Mouse (Mus musculus): ENCODE measurements at regions not wholly inside any gene's neighbourhood (a gene's known extent, or its start where the extent isn't known, plus 50 kb on each side); places are given as distances from the start of the nearest gene placed in this dataset.
A peak's percentile ranks its signal among the peaks of the same experiment; 100 is the strongest.
"Not testable (repeated sequence)": the region's sequence is repeated elsewhere in the genome, so short reads cannot be mapped to it uniquely, and the experiment has no call there.

DNA sequence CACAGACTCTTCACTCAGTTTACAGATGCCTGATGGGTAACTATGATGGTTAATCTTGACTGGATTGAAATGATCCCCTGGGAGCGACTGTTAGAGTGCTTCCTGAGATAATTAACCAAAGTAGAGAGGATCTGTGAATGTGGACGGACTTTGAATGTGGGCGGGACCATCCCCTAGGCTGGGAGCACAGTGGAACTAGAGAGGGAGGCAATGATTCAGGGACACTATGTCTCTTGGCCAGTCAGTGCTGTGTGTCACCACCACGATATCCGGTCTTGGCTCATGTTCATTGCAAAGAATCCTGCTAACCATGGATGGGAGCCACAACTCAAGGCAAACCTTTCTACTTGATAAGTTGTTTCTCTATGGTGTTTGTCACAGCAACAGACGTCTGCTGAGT, 103.9 kb downstream of the Kcnk1 start:
- Histone ChIP-seq H3K27me3 (ENCODE audit: control insufficient read depth, insufficient read depth, low read length) (no peaks in the 10 kb centered on the region), H3K9me3 (ENCODE audit: control insufficient read depth, low read length) (no peaks in the 10 kb centered on the region), H3K4me3 (ENCODE audit: low read depth, low read length) (no peak overlapping the region), H3K27ac (replicated peaks) (no peak overlapping the region), H3K9ac (ENCODE audit: low read length) (no peak overlapping the region), H3K36me3 (ENCODE audit: control insufficient read depth, insufficient read depth, low read length) (no peaks in the 10 kb centered on the region), H3K4me1 (replicated peaks; ENCODE audit: control insufficient read depth, insufficient read depth) (no peaks in the 10 kb centered on the region), H3K4me2 (replicated peaks; ENCODE audit: low read depth) (no peak overlapping the region)
- DNase-seq (ENCODE audit: low spot score) (no peak), ATAC-seq (ENCODE audit: low FRiP score, low TSS enrichment) (no peak)
- no peak for TF ChIP-seq EP300 (optimal IDR thresholded peaks at IDR 0.05)
- no peak for TF ChIP-seq CTCF (IDR thresholded peaks at IDR 0.05; ENCODE audit: low read depth)
- 79% methylated on average over 6 of the region's 6 CpGs for WGBS

GRCm38 (mm10) chr8:126099889-126100288, 104.9 kb downstream of the Kcnk1 start:
- ATAC-seq (ENCODE audit: low FRiP score, low TSS enrichment): no peak
- H3K4me1 ChIP-seq (replicated peaks; ENCODE audit: control insufficient read depth, insufficient read depth): no peaks in the 10 kb centered on the region
- 71% methylated on average over 4 of the region's 4 CpGs for WGBS
- no peaks in the 10 kb centered on the region for H3K36me3 ChIP-seq (ENCODE audit: control insufficient read depth, insufficient read depth, low read length)
- no peaks in the 10 kb centered on the region for H3K9me3 ChIP-seq (ENCODE audit: control insufficient read depth, low read length)
- no peaks in the 10 kb centered on the region for H3K27me3 ChIP-seq (ENCODE audit: control insufficient read depth, insufficient read depth, low read length)
- no peak overlapping the region for H3K9ac ChIP-seq (ENCODE audit: low read length)
- TF ChIP-seq EP300 (optimal IDR thresholded peaks at IDR 0.05) (no peak), CTCF (IDR thresholded peaks at IDR 0.05; ENCODE audit: low read depth) (peak; percentile 37)
- H3K4me2 ChIP-seq (replicated peaks; ENCODE audit: low read depth): no peak overlapping the region
- no peak overlapping the region for H3K4me3 ChIP-seq (ENCODE audit: low read depth, low read length)
- H3K27ac ChIP-seq (replicated peaks): no peak overlapping the region
- DNase-seq (ENCODE audit: low spot score): no peak

- H3K36me3 ChIP-seq (ENCODE audit: control insufficient read depth, insufficient read depth, low read length): no peaks in the 10 kb centered on the region
- no peaks in the 10 kb centered on the region for H3K4me1 ChIP-seq (replicated peaks; ENCODE audit: control insufficient read depth, insufficient read depth)
- TF ChIP-seq CTCF (IDR thresholded peaks at IDR 0.05; ENCODE audit: low read depth) (no peak), EP300 (optimal IDR thresholded peaks at IDR 0.05) (no peak)
- H3K27ac ChIP-seq (replicated peaks): no peak overlapping the region
- no peak for DNase-seq (ENCODE audit: low spot score)
- 70% methylated on average over 3 of the region's 3 CpGs for WGBS
- H3K9ac ChIP-seq (ENCODE audit: low read length): no peak overlapping the region
- H3K9me3 ChIP-seq (ENCODE audit: control insufficient read depth, low read length): no peaks in the 10 kb centered on the region
- no peaks in the 10 kb centered on the region for H3K27me3 ChIP-seq (ENCODE audit: control insufficient read depth, insufficient read depth, low read length)
- H3K4me2 ChIP-seq (replicated peaks; ENCODE audit: low read depth): no peak overlapping the region
- ATAC-seq (ENCODE audit: low FRiP score, low TSS enrichment): no peak
- H3K4me3 ChIP-seq (ENCODE audit: low read depth, low read length): no peak overlapping the region
Measured at GRCm38 (mm10) chr8:126105043-126105442, 110.1 kb downstream of the Kcnk1 start.

GRCm38 (mm10) chr8:126126041-126126440, 131.1 kb downstream of the Kcnk1 start:
- Histone ChIP-seq H3K9ac (ENCODE audit: low read length) (no peak overlapping the region), H3K27me3 (ENCODE audit: control insufficient read depth, insufficient read depth, low read length) (no peaks in the 10 kb centered on the region), H3K9me3 (ENCODE audit: control insufficient read depth, low read length) (no peaks in the 10 kb centered on the region), H3K4me2 (replicated peaks; ENCODE audit: low read depth) (no peak overlapping the region), H3K36me3 (ENCODE audit: control insufficient read depth, insufficient read depth, low read length) (no peaks in the 10 kb centered on the region), H3K27ac (replicated peaks) (no peak overlapping the region), H3K4me3 (ENCODE audit: low read depth, low read length) (no peak overlapping the region), H3K4me1 (replicated peaks; ENCODE audit: control insufficient read depth, insufficient read depth) (no peaks in the 10 kb centered on the region)
- TF ChIP-seq EP300 (optimal IDR thresholded peaks at IDR 0.05) (no peak), CTCF (IDR thresholded peaks at IDR 0.05; ENCODE audit: low read depth) (no peak)
- ATAC-seq (ENCODE audit: low FRiP score, low TSS enrichment) (no peak), DNase-seq (ENCODE audit: low spot score) (no peak)
- WGBS: 66% methylated on average over 6 of the region's 6 CpGs

DNA sequence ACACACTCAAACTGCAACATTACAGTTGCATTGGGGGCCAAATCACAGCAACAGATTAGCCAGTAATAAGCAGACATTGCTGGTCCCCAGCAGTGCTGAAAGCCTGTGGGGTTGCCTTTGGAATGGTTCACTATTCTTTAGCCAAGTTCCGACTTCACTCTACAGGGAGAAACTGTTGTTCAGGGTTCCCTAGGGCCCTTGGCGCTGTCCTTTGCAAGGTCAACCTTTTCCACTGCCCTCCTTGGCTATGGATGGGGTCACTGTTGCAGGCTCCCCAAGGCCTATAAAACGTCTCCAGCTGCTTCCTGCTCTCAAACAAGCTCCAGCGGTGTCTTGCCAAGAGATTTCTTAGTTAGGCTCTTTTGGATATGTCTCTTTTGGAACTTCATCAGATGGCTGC, 137.1 kb downstream of the Kcnk1 start:
- no peaks in the 10 kb centered on the region for H3K4me1 ChIP-seq (replicated peaks; ENCODE audit: control insufficient read depth, insufficient read depth)
- ATAC-seq (ENCODE audit: low FRiP score, low TSS enrichment) (no peak), DNase-seq (ENCODE audit: low spot score) (no peak)
- 58% methylated on average over 4 of the region's 4 CpGs for WGBS
- TF ChIP-seq EP300 (optimal IDR thresholded peaks at IDR 0.05): no peak
- no peak for TF ChIP-seq CTCF (IDR thresholded peaks at IDR 0.05; ENCODE audit: low read depth)
- H3K36me3 ChIP-seq (ENCODE audit: control insufficient read depth, insufficient read depth, low read length): no peaks in the 10 kb centered on the region
- H3K27ac ChIP-seq (replicated peaks): no peak overlapping the region
- H3K4me2 ChIP-seq (replicated peaks; ENCODE audit: low read depth): no peak overlapping the region
- no peaks in the 10 kb centered on the region for H3K27me3 ChIP-seq (ENCODE audit: control insufficient read depth, insufficient read depth, low read length)
- no peak overlapping the region for H3K4me3 ChIP-seq (ENCODE audit: low read depth, low read length)
- no peak overlapping the region for H3K9ac ChIP-seq (ENCODE audit: low read length)
- no peaks in the 10 kb centered on the region for H3K9me3 ChIP-seq (ENCODE audit: control insufficient read depth, low read length)

- not testable (repeated sequence) for H3K4me1 ChIP-seq (replicated peaks; ENCODE audit: control insufficient read depth, insufficient read depth); H3K27ac ChIP-seq (replicated peaks); H3K36me3 ChIP-seq (ENCODE audit: control insufficient read depth, insufficient read depth, low read length); DNase-seq (ENCODE audit: low spot score); H3K9me3 ChIP-seq (ENCODE audit: control insufficient read depth, low read length); H3K9ac ChIP-seq (ENCODE audit: low read length); ATAC-seq (ENCODE audit: low FRiP score, low TSS enrichment); H3K4me3 ChIP-seq (ENCODE audit: low read depth, low read length); H3K27me3 ChIP-seq (ENCODE audit: control insufficient read depth, insufficient read depth, low read length); H3K4me2 ChIP-seq (replicated peaks; ENCODE audit: low read depth)
- WGBS: 91% methylated on average over 4 of the region's 4 CpGs
Measured at GRCm38 (mm10) chr8:126132918-126133317, 137.9 kb downstream of the Kcnk1 start.

All from stomach, postnatal 0 days (tissue).